Mouse (Mus musculus) kidney, postnatal 4 days (tissue): Measurements from ENCODE around the gene Sergef.
"Not testable (repeated sequence)": the region's sequence is repeated elsewhere in the genome, so short reads cannot be mapped to it uniquely, and the experiment has no call there.

Experiments used
- DNase-seq, 2 experiments: peaks; one replicate each; pipeline ENCODE4 v3.0.0; 2021; ENCODE audit warnings: mixed read lengths in 2 of 2

The Sergef gene

DNA sequence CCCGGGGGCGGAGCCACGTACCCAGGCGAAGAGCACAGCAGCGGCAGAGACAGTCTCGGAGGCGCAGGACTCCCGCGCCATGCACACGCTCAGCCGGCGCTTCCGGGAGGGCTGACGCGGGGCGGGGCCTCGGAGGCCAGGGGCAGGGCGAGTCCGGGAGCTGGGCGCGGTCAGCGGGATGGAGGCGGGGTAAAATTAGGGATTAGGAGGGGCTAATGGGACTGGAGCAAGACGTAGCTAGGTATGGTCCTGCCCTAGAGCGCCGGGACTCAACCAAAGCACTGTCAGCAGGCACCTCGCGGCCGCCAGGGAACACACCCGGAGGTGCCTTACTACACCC lies at the start of gene Sergef:
TSS of gene Sergef (minus strand) at position 116 of the 340 bp plus-strand sequence.
- DNase-seq = peak; percentile 90 to 93

DNA sequence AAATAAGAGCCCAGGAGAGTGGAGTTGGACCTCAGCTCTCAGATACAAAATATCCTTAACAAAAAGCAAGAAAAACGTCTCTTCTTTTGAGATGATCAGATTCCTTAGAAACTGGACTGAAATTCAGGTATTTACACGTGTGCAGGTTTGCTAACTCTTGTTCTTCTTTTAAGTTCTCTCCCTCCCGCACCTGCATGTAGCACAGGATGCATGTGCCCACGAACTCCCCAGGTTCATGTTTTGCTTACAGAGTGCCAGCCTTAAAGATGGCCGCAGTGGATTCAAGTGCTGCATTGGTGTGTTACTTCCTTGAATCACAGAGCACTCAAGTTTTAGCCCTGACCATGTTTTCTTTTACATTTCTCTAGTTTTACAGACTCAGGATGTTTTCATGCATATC lies 47.2 kb upstream of the Sergef start:
- DNase-seq = no peak

DNA sequence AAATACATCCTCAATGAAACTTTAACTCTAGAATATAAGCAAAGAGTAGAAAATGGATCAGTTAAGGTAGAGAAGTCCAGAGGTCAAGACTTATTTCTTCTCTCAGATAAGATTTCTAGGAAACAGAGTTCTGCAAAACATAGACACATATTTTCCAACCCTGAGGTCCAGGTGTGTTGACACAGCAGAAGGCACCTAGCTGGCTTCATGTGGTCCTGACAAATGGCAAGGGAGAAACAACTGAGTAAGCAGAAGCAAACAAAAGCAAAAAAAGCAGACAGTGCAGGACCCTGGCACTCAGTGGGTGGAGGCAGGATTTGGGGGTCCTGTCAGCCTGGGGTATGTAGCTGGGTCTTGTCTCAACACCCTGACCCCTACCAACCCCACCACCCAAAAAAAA lies 41.1 kb upstream of the Sergef start:
- no peak for DNase-seq

DNA sequence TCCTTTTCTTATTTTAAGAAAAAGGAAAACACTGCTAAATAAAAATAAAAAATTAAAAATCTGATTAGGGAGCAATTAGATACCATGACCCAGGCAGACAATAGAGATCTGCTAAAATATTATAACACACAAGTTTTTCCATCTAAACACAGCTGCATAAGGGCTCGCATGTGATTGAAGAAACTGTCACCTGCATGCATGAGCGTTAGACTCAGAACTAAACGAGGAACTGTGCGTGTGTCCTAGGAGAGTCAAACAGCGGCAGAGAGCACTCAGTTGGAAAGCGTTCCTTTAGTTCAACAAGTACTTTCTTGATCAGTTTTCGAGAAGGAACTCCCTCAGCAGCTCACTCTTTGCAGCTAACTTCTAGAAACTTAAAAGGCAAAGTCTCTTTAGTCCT lies 39.4 kb upstream of the Sergef start:
- not testable (repeated sequence) for DNase-seq

DNA sequence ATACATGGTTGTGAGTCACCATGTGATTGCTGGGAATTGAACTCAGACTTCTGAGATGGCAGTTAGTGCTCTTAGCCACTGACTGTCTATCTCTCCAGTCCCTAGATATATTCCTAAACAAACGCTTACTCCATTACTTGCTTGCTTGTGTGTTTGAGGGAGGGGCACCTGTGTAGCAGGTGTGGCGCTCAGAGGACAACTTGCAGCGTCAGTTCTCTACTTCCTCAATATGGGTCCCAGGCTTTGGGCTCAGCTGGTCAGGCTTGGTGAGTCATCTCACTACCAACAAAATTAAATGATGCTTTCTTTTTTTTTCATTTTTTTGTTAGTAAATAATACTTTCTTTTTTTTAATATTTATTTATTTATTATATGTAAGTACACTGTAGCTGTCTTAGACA lies 38.8 kb upstream of the Sergef start:
- no peak for DNase-seq

DNA sequence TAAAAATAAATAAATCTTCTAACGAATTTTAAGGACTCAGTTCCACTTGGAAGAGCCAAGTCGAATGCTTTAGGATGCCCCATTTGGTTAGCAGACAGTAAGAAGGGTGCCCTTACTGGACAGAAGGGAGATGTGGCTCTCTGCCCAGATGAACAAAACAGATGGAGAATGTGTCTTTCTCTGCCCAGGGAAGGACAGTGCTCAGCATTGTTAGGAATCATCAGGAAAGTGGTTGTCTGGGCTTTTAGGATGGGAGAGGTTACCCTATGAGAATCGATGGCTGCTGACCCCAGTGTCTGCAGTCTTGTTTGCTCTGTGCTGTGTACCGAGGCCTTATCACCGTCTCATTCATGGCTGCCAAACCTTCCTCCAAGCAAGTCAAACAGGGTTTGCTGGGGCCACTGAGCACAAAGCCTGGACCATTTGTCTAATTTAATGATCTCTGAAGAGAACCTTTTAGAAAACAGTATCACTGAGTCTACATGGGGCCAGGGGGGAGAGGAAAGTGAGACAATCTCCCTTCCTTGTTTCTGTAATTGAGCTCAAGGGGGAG lies 37.3 kb upstream of the Sergef start:
- DNase-seq = no peak

DNA sequence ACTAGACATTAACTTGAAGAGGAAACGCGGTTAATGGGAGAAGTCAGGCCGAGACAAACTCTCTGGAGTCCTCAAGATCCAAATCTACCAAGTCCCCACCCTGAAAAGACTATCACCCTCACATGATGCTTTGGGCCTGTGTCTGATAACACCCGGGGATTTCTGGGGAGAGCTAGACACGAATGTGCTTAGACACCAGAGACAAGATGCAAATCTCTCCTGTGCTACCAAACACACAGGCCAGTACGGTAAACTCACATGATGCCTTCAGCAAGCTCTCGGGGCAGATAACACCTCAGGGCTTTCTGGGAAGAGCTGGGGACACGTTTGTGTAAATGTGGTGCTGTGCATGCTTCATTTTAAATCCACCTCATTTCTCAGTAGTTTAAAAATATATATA lies 36.3 kb upstream of the Sergef start:
- DNase-seq = no peak

DNA sequence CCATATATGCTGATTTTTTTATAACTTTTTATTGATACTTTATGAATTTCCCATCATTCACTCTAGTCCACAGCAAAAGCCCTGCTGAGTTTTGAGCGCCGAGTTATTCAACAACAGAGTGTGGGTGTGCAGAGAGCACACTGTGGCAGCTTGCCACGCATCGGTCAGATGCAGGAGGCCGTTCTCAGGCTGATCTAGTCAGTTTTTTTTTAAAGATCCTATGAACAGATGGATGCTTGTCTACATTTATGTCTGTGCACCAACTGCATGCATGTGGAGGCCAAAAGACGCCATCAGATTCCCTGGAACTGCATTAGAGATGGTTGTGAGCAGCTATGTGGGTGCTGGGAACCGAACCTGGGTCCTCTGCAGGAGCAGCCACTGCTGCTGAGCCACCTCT lies 35.5 kb upstream of the Sergef start:
- no peak for DNase-seq

DNA sequence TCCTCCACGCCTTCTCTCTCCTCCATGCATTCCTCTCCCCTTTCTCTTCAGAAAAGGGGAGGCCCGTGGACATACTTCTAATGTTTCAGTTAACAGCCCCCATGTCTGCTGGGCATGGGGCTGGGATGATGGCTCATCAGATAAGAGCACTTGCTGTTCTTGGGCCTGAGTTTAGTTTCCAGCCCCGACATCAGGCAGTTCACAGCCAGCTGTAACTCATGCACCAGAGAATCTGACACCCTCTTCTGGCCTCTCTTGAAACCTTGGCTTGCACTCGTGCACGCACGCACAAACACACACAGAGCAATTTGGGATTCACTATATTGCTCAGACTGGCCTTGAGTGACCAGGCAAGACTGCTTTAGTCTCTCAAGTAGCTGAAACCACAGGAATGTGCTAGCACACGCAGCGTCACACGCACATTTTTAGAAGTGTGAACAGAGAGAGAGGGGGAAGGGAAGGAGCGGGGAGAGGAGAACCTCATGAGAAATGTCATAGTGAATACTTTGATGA lies 32.6 kb upstream of the Sergef start, which contains the start of gene Tph1:
TSS of gene Tph1 (minus strand) at position 378 of the 513 bp plus-strand sequence.
- peak; percentile 6 to 14 for DNase-seq

DNA sequence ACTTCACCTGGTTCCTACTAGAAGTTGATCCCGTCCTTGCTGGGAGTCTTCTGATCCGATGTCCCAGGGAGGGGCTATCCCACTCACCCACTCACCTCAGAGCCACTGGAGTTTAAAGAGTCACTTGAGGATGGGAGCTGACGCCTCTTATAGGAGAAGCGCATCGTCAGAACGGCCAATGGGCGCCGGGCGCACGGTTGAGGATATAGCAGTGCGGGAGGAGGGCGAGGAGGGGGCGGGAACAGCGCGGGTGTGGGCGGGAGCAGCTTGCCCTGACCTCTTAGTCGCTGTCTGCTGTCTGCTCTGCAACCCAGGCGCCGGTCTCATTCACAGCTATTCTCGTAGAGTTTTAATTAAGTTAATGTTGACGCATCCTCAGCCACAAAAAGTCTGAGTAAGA lies 27.6 kb upstream of the Sergef start:
- peak; percentile 24 to 43 for DNase-seq

DNA sequence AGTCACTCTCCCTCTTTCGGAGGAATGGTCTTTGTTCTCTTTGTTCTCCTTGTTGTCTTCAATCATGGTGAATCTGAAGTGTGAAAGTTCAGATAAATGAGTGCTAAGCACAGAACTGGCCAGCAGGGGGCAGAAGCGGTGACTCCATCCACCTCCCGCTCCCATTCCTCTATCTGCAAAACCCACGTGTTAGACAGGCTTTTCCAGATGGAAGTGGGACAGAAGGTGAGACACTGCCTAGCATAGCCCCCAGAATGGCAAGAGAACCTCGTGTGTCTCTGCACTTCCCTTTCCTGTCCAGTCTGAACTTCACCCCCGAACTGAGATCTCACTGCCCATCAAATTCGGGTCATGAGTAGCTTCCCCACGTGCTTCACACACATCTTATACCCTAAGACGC lies 25.6 kb upstream of the Sergef start:
- peak; percentile 58 to 65 for DNase-seq

DNA sequence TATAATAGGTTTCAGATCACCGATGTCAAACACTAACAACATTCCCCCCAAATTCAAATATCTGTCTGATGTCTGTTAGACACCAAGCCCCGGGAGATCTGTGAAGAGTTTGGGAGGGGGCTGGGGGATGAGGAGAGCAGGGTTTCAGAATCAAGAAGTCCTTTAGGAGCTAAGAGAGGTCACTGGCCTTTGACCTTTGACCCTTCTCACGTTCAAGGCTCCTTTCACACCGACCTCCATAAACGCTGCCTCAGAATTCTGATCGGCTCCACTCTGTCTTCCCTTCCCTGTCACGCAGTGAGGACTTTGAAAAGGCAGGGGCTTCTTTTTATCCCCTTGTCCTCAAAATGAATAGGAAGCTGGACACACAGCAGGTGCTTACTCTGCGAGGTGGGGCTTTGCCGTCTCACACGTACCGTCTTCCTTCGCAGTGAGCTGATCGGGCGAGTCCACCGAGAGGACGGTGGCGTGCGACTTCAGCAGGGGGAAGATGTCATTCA lies 22.0 kb upstream of the Sergef start:
- no peak for DNase-seq

DNA sequence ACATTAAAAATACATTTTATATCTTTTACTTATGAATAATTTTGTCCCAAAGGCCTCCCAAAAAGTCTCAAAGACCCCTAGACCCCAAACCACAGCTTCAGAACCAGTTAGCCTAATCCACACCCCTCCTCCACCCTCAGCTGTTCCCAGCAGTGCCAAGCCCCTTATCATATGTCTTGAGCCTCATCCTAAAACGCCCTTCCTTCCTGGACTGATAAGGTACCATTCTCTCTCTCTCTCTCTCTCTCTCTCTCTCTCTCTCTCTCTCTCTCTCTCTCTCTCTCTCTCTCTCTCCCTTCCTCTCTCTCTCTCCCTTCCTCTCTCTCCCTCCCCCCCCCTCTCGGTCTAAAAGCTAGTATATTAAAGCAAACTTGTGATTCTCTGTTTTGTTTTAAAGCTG lies 12.7 kb upstream of the Sergef start:
- no peak for DNase-seq

DNA sequence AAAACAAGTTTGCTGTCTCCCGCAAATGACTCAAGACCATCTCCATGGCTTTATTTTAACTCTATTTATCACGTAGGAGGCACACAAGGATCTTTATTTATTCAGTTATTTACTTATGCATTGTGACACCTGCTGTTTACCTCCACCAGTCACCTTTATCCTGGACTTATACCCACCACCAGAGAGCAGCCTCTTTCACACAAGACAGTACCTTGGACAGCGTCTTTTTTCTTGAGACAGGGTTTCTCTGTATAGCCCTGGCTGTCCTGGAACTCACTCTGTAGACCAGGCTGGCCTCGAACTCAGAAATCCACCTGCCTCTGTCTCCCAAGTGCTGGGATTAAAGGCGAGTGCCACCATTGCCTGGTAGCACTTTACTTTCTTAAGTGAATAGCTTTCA lies 10.6 kb upstream of the Sergef start:
- DNase-seq = not testable (repeated sequence)

DNA sequence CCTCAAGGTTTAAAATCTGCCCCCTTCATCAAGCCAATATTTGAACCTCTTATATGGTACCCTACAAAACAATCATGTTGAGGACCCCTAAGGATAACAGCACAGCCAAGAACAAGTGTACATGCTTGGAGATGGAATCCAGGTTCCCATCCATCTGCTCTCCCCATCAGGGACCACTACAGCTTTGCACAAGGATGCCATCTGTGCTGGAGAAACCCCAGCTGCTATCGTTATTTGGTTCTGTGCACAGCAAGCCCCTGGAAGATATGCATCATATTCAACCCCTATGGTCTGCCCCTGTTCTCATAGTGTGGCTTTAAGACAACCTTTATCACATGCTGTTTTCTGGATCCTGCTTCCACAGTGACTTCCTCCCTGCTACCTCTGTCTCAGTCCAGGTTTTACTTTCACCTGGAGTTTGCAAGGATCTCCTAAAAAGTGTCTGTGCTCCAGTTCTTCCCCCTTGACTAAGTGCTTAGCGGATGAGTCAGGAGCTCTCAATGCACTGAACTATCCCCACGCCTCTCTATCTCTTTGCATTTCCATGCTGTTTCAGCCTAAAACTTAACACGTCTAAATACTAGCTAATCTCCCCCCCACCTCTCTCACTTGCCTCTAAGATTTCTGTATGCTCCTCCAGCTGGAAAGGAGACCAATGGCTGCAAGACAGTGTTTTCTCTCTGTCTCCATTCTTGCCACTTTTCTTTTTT lies 9.0 kb upstream of the Sergef start:
- DNase-seq = no peak

DNA sequence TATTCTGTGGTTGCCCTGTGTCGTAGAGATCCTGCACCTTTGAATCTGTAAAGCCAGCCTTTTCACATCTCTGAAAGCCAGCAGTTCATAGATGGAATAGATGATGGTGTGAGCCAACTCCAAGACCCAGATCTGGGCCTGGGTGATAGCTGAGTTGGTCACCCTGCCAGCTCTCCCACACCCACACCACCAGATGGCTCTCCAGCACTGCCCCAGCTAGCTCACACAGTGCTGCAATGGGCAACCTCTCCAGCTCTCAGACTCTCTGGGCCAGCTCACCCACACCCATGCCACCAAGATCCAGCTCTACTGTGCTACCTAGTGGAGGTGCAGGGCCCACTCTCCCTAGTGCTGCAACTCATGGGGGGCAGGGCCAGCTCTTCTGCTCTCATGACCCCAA lies 3.6 kb upstream of the Sergef start:
- DNase-seq = peak; percentile 13 to 16

DNA sequence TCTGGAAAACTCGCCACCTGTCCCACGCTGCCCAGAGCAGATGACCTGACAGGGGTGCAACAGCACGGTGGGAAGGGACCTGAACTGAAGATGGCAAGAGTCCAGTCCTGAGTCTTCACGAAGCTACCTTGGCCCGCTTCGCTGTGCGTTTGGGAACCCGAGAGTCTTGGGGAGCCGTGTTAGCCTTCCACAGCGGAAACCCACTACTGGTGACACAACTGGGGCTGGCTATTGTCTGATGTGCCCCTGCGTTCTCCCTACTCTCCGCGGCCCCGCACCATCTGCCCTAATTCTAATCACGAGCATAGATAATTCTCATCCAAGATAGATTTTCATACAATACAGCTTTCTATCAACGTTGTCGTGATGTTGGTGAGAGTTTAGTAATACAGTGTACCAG lies 455 bp upstream of the Sergef start:
- no peak for DNase-seq

DNA sequence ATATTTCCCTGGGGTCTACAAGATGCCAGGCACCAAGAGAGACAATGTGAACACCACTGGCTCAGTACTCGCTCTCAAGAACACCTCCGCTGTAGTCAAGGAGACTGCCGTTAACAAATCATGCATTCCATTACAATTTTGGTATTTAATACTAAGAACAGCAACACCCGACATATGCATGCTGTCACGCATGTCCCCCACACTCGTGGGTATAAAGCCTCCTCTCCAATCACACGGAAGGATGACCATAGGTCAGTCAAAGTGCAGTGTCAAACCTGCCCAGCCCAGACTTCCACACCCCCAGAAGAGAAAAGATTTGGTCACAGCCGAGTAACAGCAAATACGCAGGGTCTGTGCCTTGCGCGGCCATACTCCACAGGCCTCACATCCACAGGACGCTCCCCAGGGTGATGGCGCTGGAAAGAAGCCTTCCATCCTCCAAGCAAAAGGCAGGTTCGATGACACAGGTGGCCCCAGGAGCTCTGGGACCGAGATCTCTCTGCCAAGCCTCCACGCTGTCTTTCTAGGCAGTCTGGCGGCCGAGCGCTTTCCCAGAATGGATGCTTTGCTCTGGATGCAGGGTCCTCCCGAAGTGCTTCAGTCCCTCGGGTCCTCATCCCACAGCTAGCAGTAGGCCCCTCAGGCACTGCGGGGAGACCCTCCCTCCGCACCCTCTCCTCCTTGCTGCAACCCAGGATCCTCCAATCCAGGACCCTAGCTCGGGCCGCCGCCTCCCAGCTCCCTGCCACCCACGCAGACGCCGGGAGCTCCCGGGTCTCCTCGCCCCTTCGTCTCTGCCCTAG lies 517 bp downstream of the Sergef start:
- peak in 1 of 2 experiments; percentile 41 for DNase-seq

DNA sequence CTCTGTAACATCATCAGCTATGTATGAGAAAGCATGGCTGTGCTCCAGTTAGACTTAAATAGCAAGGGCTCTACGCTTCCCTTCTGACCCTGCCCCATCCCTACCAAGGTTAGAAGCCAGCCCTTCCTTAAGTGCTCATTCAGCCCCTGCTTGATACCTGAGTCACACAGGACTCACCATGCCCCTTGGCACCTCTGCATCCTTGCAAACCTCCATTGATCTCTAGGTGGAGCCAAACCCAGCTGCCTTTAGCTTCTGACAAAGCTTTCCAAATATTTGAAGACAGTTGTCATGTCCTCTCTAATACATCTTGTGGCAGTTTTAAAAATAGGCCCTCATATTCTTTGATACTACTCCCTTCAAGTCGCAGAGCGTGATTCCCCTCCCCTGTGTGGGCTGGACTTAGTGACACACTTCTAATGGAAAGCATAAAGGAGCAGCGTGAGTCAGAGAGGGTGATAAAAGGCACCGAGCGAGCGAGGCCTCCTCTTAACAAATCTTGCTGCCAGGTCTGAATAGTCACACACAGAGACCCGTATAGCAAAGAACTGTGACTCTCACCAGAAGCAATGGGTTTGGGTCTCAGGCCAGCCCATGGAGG lies 11.1 kb downstream of the Sergef start:
- no peak for DNase-seq

DNA sequence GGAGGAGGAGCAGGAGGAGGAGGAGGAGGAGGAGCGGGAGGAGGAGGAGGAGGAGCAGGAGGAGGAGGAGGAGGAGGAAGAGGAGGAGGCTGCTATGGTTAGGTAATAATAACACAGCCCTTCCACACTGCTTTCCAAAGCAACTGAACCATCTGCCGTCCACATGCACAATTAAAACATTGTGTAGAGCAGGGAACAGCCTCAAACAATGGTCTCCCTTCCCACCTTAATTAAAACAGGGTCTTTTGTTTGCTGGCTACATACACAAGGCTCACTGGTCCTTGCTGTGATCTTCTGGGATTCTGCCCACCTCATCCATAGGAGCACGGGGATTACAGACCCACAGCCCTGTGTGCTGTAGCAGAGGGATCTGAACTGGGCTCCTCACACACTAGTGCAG lies 15.6 kb downstream of the Sergef start:
- no peak for DNase-seq

DNA sequence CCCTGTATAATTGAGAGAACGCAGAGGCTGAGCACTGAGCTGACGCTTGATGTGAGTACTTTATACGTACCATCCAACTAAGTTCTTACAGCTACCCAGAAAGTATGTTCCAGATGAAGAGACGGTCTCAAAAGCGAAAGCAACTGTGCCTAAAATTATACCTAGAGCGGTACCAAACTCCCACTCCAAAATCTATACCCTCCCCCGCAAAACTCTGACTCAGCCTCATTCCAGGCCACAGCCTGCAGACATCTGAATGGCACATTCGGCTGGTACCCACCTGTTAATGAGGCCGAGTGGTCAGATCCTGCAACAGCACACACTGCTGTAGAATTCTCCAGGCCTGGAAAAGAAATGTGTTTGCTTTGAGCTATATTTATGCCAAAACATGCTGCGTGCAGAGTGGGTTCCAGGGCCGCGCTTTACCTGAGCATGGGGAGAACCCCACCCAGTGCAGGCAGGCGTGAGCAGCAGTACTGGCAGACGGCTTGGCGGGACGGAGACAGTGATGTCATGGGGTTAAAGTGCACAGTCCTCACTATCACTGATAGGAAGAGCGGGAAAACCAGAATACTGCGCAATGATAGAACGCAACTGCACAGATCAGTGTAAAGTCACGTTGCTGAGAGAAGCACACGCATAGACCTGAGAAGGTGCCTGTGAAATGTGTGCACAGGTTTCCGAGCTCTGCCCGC lies 21.0 kb downstream of the Sergef start:
- DNase-seq = no peak

DNA sequence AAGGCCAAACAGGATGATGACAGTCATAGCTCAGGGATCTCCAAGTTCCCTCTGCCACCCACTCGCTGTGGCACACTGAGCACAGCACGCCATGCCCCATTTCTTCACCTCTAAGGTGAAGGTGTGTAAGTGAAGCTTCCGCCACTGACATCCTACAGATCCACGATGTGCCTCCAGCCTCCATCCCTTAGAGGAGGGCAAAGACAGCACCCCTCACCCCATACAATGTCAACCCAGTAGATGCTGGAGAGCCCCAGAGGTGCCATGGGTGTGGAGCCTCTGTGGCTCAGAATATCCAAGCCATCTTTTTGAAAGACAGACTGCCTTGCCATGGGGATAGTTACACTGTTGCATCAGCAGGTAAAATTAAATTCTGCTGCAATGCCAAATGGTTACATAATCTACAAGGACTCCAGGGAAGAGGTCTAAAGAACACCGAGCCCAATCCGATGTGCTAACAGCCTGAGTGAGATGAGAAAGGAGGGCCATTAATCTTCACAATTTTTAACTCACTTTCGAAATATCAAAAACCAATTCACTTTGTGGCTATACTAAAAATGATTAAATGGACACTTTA lies 23.1 kb downstream of the Sergef start:
- no peak for DNase-seq
